Mouse (Mus musculus) ES-E14 (cell line): ENCODE data around the gene Fsd2.

Experiments
- CHD2 ChIP-seq: IDR thresholded peaks from 2 replicates; pipeline ENCODE4 v1.6.1; 2014; ENCODE audit warnings: mild to moderate bottlenecking, low read depth, low read length, inconsistent platforms
- ZC3H11A ChIP-seq: IDR thresholded peaks from 2 replicates; pipeline ENCODE4 v1.6.1; 2012; ENCODE audit warnings: low read depth, mild to moderate bottlenecking, inconsistent platforms, low read length, borderline replicate concordance

DNA sequence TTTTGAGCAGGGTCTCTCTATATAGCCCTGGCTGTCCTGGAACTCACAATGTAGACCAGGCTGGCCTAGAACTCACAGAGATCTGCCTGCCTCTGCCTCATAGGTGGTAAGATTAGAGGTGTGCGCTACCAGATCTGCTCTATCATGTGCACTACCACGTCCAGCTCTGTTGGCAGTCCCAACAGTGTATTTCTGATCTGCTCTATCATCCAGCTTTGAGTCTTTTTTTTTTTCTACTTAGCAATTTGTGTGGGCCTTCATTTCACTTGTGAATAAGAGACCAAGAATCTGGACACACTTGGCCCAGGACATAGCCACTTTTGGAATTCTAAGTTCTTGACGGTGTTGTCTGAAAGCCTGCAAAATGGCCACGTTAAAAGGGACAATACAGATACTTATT lies 9.9 kb downstream of the Fsd2 start:
- TF ChIP-seq ZC3H11A = no peak
- TF ChIP-seq CHD2 = no peak
